Mouse (Mus musculus) limb, embryonic 13.5 days (tissue): Measurements from ENCODE around the gene Pcgf1. TPM values are rescaled to one million over a fixed set of nuclear protein-coding genes. Genes with fewer than 3 reads are reported as not detected.

Experiments
- ATAC-seq: fragments of 200-750 bp; cut with Nextera tagmentation; 2 replicates; pipeline ENCODE4 v1.8.0; 2017; ENCODE audit warnings: low read depth, moderate number of reproducible peaks, moderate TSS enrichment; ENCODE audit not compliant: low FRiP score
- H3K27ac ChIP-seq: fragments of 300-500 bp; sonication (generic); 2 replicates; pipeline ENCODE4 v1.5.1; 2015; ENCODE audit warnings: inconsistent platforms, mild to moderate bottlenecking, moderate library complexity
- H3K27me3 ChIP-seq: fragments of 300-500 bp; sonication (generic); 2 replicates; pipeline ENCODE4 v1.6.1; 2015; ENCODE audit warnings: mild to moderate bottlenecking, inconsistent platforms
- H3K36me3 ChIP-seq: fragments of 300-500 bp; sonication (generic); 2 replicates; pipeline ENCODE4 v1.6.1; 2015; ENCODE audit warnings: inconsistent platforms, mild to moderate bottlenecking, moderate library complexity
- H3K4me1 ChIP-seq: fragments of 300-500 bp; sonication (generic); 2 replicates; pipeline ENCODE4 v1.6.1; 2015; ENCODE audit warnings: inconsistent platforms
- H3K4me2 ChIP-seq: fragments of 300-500 bp; sonication (generic); replicated peaks from 2 replicates; pipeline ENCODE4 v1.6.1; 2015; ENCODE audit warnings: inconsistent platforms, mild to moderate bottlenecking, moderate library complexity
- H3K4me3 ChIP-seq: fragments of 300-500 bp; sonication (generic); 2 replicates; pipeline ENCODE4 v1.5.1; 2015; ENCODE audit warnings: moderate library complexity, mild to moderate bottlenecking, inconsistent platforms
- H3K9ac ChIP-seq: fragments of 300-500 bp; sonication (generic); 2 replicates; pipeline ENCODE4 v1.6.1; 2015; ENCODE audit warnings: mild to moderate bottlenecking, inconsistent platforms
- H3K9me3 ChIP-seq: fragments of 300-500 bp; sonication (generic); 2 replicates; pipeline ENCODE4 v1.6.1; 2016; ENCODE audit warnings: inconsistent platforms
- WGBS: fragments of 180-500 bp; shearing (Covaris S2); methylation state at CpG from one replicate; pipeline ENCODE4 v1.1.7; 2015; 5-methylcytosine and 5-hydroxymethylcytosine counted together
- polyA plus RNA-seq: library from polyadenylated mRNA; unstranded; fragments of >200 nt; fragmentation: Nextera tagmentation; extraction: Ambion mirVana; gene quantifications from 2 replicates; pipeline ENCODE4 v1.2.1, GENCODE M21; 2015

Gene Pcgf1
- polyA plus RNA-seq, 1 experiment from 2014 or later, result 40.3 TPM

- Histone ChIP-seq H3K27ac (peak within 1 kb of the TSS; percentile 81), H3K36me3 (peaks cover 15% of the 10 kb centered on the region; the same call in 1 of the 2 replicates), H3K9ac (peak within 1 kb of the TSS; percentile 95), H3K4me1 (peaks cover 22% of the 10 kb centered on the region), H3K4me3 (peak within 1 kb of the TSS; percentile 76), H3K27me3 (no peaks in the 10 kb centered on the region), H3K4me2 (peak within 1 kb of the TSS; percentile 86), H3K9me3 (no peaks in the 10 kb centered on the region)
- peak; percentile 83 for ATAC-seq
- WGBS, result under 1% methylated on average over 76 of the region's 76 CpGs
These were observed 31.3 kb downstream of the Pcgf1 start, which contains the start of gene Mrpl53 for GRCm38 (mm10) chr6:83108762-83109668. Gene Mrpl53, plus strand, starts transcription at chr6:83109040.

- H3K4me1 ChIP-seq, result peaks cover 38% of the 10 kb centered on the region
- H3K27me3 ChIP-seq, result no peaks in the 10 kb centered on the region
- no peak for ATAC-seq
- no peaks in the 10 kb centered on the region for H3K9me3 ChIP-seq
- H3K27ac ChIP-seq, result no peak overlapping the region
- no peak overlapping the region for H3K4me3 ChIP-seq
- H3K9ac ChIP-seq, result no peak overlapping the region
- H3K36me3 ChIP-seq, result peaks cover 12% of the 10 kb centered on the region; the same call in 1 of the 2 replicates
- 86% methylated on average over 4 of the region's 4 CpGs for WGBS
- H3K4me2 ChIP-seq, result no peak overlapping the region
These were observed 34.0 kb downstream of the Pcgf1 start for GRCm38 (mm10) chr6:83111510-83112136.

GRCm38 (mm10) chr6:83115011-83115671 lies 37.5 kb downstream of the Pcgf1 start, which contains the start of gene Mogs:
Gene Mogs, plus strand, starts transcription at chr6:83115496.
- H3K4me2 ChIP-seq, result peak within 1 kb of the TSS; percentile 93
- peak within 1 kb of the TSS; percentile 92 for H3K9ac ChIP-seq
- peak; percentile 90 for ATAC-seq
- H3K27ac ChIP-seq, result peak within 1 kb of the TSS; percentile 74
- peaks cover 34% of the 10 kb centered on the region for H3K4me1 ChIP-seq
- H3K4me3 ChIP-seq, result peak within 1 kb of the TSS; percentile 90
- peaks cover 42% of the 10 kb centered on the region for H3K36me3 ChIP-seq
- 1% methylated on average over 53 of the region's 58 CpGs for WGBS
- no peaks in the 10 kb centered on the region for H3K27me3 ChIP-seq
- no peaks in the 10 kb centered on the region for H3K9me3 ChIP-seq

- Histone ChIP-seq H3K9me3 (no peaks in the 10 kb centered on the region), H3K4me3 (peak overlapping the region; percentile 90), H3K36me3 (peaks cover 40% of the 10 kb centered on the region), H3K27ac (peak overlapping the region; percentile 74), H3K9ac (peak overlapping the region; percentile 92), H3K4me1 (peaks cover 37% of the 10 kb centered on the region), H3K4me2 (peak overlapping the region; percentile 93), H3K27me3 (no peaks in the 10 kb centered on the region)
- peak; percentile 55 for ATAC-seq
- 2% methylated on average over 32 of the region's 48 CpGs for WGBS
These were observed 38.2 kb downstream of the Pcgf1 start for GRCm38 (mm10) chr6:83115682-83116372.

GRCm38 (mm10) chr6:83116373-83117164 lies 38.9 kb downstream of the Pcgf1 start:
- Histone ChIP-seq H3K4me3 (peak overlapping the region; percentile 90), H3K27me3 (no peaks in the 10 kb centered on the region), H3K4me2 (peak overlapping the region; percentile 93), H3K36me3 (peaks cover 34% of the 10 kb centered on the region), H3K9ac (peak overlapping the region; percentile 92), H3K4me1 (peaks cover 37% of the 10 kb centered on the region), H3K27ac (0 out of 2 replicates have a peak overlapping the region, but pooled peaks have one; percentile 74), H3K9me3 (no peaks in the 10 kb centered on the region)
- no peak for ATAC-seq
- 81% methylated on average over 11 of the region's 11 CpGs for WGBS

GRCm38 (mm10) chr6:83117165-83117438 lies 39.4 kb downstream of the Pcgf1 start:
- H3K4me1 ChIP-seq, result peaks cover 38% of the 10 kb centered on the region
- H3K9me3 ChIP-seq, result no peaks in the 10 kb centered on the region
- H3K4me2 ChIP-seq, result peak overlapping the region; percentile 93
- H3K36me3 ChIP-seq, result peaks cover 33% of the 10 kb centered on the region
- H3K27ac ChIP-seq, result no peak overlapping the region
- peak overlapping the region; percentile 92 for H3K9ac ChIP-seq
- H3K4me3 ChIP-seq, result no peak overlapping the region; the same call in 1 of the 2 replicates
- 82% methylated on average over 4 of the region's 4 CpGs for WGBS
- ATAC-seq, result no peak
- H3K27me3 ChIP-seq, result no peaks in the 10 kb centered on the region

GRCm38 (mm10) chr6:83117616-83118015 lies 39.9 kb downstream of the Pcgf1 start:
- ATAC-seq, result no peak
- no peak overlapping the region for H3K9ac ChIP-seq
- no peaks in the 10 kb centered on the region for H3K9me3 ChIP-seq
- no peaks in the 10 kb centered on the region for H3K27me3 ChIP-seq
- WGBS, result 92% methylated on average over 13 of the region's 13 CpGs
- no peak overlapping the region for H3K27ac ChIP-seq
- peaks cover 43% of the 10 kb centered on the region for H3K4me1 ChIP-seq
- H3K36me3 ChIP-seq, result peaks cover 33% of the 10 kb centered on the region
- H3K4me2 ChIP-seq, result 0 out of 2 replicates have a peak overlapping the region, but pooled peaks have one; percentile 3
- H3K4me3 ChIP-seq, result 0 out of 2 replicates have a peak overlapping the region, but pooled peaks have one; percentile 5

- no peaks in the 10 kb centered on the region for H3K27me3 ChIP-seq
- no peak overlapping the region; the same call in 1 of the 2 replicates for H3K27ac ChIP-seq
- no peaks in the 10 kb centered on the region for H3K9me3 ChIP-seq
- 81% methylated on average over 11 of the region's 11 CpGs for WGBS
- H3K4me1 ChIP-seq, result peaks cover 50% of the 10 kb centered on the region
- no peak for ATAC-seq
- peaks cover 33% of the 10 kb centered on the region for H3K36me3 ChIP-seq
- H3K4me2 ChIP-seq, result 0 out of 2 replicates have a peak overlapping the region, but pooled peaks have one; percentile 3
- H3K4me3 ChIP-seq, result no peak overlapping the region
- H3K9ac ChIP-seq, result no peak overlapping the region
These were observed 40.7 kb downstream of the Pcgf1 start for GRCm38 (mm10) chr6:83118369-83118768.

GRCm38 (mm10) chr6:83118825-83119733 lies 41.4 kb downstream of the Pcgf1 start:
- no peaks in the 10 kb centered on the region for H3K9me3 ChIP-seq
- H3K4me2 ChIP-seq, result peak overlapping the region; percentile 91
- peaks cover 33% of the 10 kb centered on the region for H3K36me3 ChIP-seq
- peak overlapping the region; percentile 77; the same call in 1 of the 2 replicates for H3K4me3 ChIP-seq
- H3K4me1 ChIP-seq, result peaks cover 56% of the 10 kb centered on the region
- no peak for ATAC-seq
- no peaks in the 10 kb centered on the region for H3K27me3 ChIP-seq
- peak overlapping the region; percentile 95 for H3K9ac ChIP-seq
- WGBS, result 87% methylated on average over 14 of the region's 14 CpGs
- no peak overlapping the region; the same call in 1 of the 2 replicates for H3K27ac ChIP-seq

GRCm38 (mm10) chr6:83119734-83120051 lies 42.0 kb downstream of the Pcgf1 start:
- peak overlapping the region; percentile 95 for H3K9ac ChIP-seq
- H3K4me1 ChIP-seq, result peaks cover 57% of the 10 kb centered on the region
- H3K36me3 ChIP-seq, result peaks cover 33% of the 10 kb centered on the region
- ATAC-seq, result no peak
- no peaks in the 10 kb centered on the region for H3K9me3 ChIP-seq
- H3K4me3 ChIP-seq, result peak overlapping the region; percentile 77
- H3K4me2 ChIP-seq, result peak overlapping the region; percentile 91
- 82% methylated on average over 7 of the region's 7 CpGs for WGBS
- H3K27ac ChIP-seq, result 0 out of 2 replicates have a peak overlapping the region, but pooled peaks have one; percentile 92
- H3K27me3 ChIP-seq, result no peaks in the 10 kb centered on the region
